Mouse (Mus musculus) spleen, adult 2 months (tissue): ENCODE data around the gene Igf2bp1. TPM values are rescaled to one million over a fixed set of nuclear protein-coding genes. Genes with fewer than 3 reads are reported as not detected.

ENCODE experiments used
- DNase-seq, 2 experiments: peaks; one replicate each; pipeline versions ENCODE4 v3.0.0 to v3.0.0-alpha.2; 2012 to 2021; ENCODE audit warnings: low spot score in 2 of 2, low read depth in 1 of 2
- H3K27ac ChIP-seq: fragments of 200-500 bp; 2 replicates; pipeline ENCODE4 v1.5.1; 2012; ENCODE audit warnings: low read length, inconsistent platforms; ENCODE audit not compliant: insufficient read depth
- H3K27me3 ChIP-seq: fragments of 200-500 bp; 2 replicates; pipeline ENCODE4 v1.6.1; 2012; ENCODE audit warnings: mild to moderate bottlenecking, moderate library complexity, low read length, inconsistent platforms; ENCODE audit not compliant: control insufficient read depth, insufficient read depth
- H3K36me3 ChIP-seq: fragments of 200-500 bp; 2 replicates; pipeline ENCODE4 v1.6.1; 2012; ENCODE audit warnings: mild to moderate bottlenecking, low read length, inconsistent platforms; ENCODE audit not compliant: control insufficient read depth, insufficient read depth
- H3K4me1 ChIP-seq: fragments of 200-500 bp; 2 replicates; pipeline ENCODE4 v1.6.1; 2011; ENCODE audit warnings: inconsistent platforms; ENCODE audit not compliant: control insufficient read depth, insufficient read depth, insufficient read length
- H3K4me3 ChIP-seq: fragments of 200-500 bp; 2 replicates; pipeline ENCODE4 v1.5.1; 2011; ENCODE audit warnings: mild to moderate bottlenecking, inconsistent platforms; ENCODE audit not compliant: insufficient read depth, insufficient read length; ENCODE audit errors: extremely low read depth
- CTCF ChIP-seq: fragments of 200-500 bp; IDR thresholded peaks from 2 replicates; pipeline ENCODE4 v1.5.1; 2011; ENCODE audit warnings: mild to moderate bottlenecking, inconsistent platforms; ENCODE audit not compliant: insufficient read depth, insufficient read length, insufficient replicate concordance; ENCODE audit errors: extremely low read depth
- POLR2A ChIP-seq: fragments of 200-500 bp; IDR thresholded peaks from 2 replicates; pipeline ENCODE4 v1.6.1; 2011; ENCODE audit warnings: low read depth, low read length, inconsistent platforms
- WGBS: fragments of 180-500 bp; shearing (Covaris S2); methylation state at CpG from one replicate; pipeline ENCODE4 v1.1.7; 2018; 5-methylcytosine and 5-hydroxymethylcytosine counted together
- polyA plus RNA-seq: library from polyadenylated mRNA; depleted of rRNA; stranded (reverse); fragments of >200 nt; gene quantifications from 2 replicates; pipeline ENCODE4 v1.2.3, GENCODE M21; 2012

The Igf2bp1 gene
- polyA plus RNA-seq, 1 experiment: not detected

DNA sequence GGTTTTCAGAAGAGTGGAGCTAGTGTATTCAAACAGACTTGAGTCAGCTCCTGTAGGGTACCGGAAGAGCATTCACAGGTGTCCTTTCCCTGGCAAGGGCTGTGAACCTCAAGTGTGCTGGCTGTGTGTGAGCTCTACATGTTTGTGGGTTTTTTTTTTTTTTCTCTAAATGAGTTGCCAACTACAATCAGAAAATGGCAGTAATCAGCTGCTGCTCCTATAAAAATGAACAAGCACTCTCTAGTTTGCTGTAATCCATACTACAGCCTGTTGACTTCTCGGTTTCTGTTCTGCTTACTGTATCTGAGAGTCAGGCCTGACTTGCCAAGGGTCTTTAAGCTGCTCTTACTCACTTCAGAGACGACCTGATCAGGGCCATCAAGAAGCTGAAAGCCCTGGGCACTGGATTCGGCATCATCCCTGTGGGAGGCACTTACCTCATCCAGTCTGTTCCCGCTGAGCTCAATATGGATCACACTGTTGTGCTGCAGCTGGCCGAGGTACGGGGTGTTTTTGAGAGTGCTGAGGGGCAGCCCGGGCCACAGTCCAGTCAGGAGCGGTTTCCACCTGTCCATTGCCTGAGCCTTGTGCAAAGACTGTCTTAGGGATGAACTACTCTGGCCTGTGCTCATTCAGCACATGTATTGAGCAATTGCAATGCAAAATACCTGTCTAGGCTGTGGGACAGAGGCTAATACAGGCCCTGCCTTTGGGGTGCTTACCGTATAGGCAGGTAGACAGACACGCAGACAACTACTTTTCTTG is 39.2 kb upstream of the Igf2bp1 start:
- H3K36me3 ChIP-seq: peaks cover 17% of the 10 kb centered on the region

DNA sequence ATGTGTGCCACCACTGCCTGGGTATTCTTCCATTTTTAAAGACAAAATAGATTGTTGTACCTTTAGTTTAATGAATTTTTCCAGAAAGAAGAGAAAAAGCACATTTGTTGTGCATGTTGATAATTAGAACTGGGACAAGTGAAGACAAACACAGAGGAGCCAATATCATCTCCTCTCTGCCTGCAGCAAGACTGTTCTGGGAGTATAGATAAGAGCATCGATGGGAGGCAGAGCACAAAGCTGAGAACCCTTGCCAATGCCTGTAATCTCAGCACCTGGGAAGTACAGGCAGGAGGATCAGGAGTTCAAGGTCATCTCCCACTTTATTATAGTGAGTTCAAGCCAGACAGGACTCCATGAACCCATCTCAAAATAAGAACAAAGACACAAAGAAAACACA is 32.8 kb upstream of the Igf2bp1 start:
- 83% methylated on average over 1 of the region's 1 CpGs for WGBS
- Histone ChIP-seq H3K4me1 (peaks cover 7% of the 10 kb centered on the region), H3K27me3 (no peaks in the 10 kb centered on the region), H3K36me3 (peaks cover 10% of the 10 kb centered on the region), H3K27ac (no peak overlapping the region), H3K4me3 (no peak overlapping the region)
- TF ChIP-seq POLR2A (no peak), CTCF (no peak)
- DNase-seq: no peak

More for the DNA sequence above, 39.2 kb upstream of the Igf2bp1 start:
- no peak for DNase-seq
- peaks cover 3% of the 10 kb centered on the region for H3K4me1 ChIP-seq
- no peak overlapping the region for H3K27ac ChIP-seq
- H3K27me3 ChIP-seq: no peaks in the 10 kb centered on the region
- no peak for TF ChIP-seq POLR2A
- TF ChIP-seq CTCF: no peak
- no peak overlapping the region for H3K4me3 ChIP-seq
- 90% methylated on average over 11 of the region's 11 CpGs for WGBS

DNA sequence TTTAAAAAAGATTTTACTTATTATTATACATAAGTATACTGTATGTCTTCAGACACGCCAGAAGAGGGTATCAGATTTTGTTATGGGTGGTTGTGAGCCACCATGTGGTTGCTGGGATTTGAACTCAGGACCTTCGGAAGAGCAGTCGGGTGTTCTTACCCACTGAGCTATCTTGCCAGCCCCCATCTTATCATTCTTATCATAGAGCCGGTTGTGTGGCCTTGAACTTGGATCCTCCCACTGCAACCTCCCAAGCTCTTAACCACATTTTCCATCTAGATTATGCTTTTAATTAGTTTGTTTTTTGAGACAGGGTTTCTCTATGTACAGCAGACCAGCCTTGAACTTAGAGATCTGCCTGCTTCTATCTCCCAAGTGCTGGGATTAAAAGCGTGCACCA is 31.8 kb upstream of the Igf2bp1 start:
- TF ChIP-seq CTCF: no peak
- no peak for TF ChIP-seq POLR2A
- no peak overlapping the region for H3K27ac ChIP-seq
- 87% methylated on average over 5 of the region's 5 CpGs for WGBS

DNA sequence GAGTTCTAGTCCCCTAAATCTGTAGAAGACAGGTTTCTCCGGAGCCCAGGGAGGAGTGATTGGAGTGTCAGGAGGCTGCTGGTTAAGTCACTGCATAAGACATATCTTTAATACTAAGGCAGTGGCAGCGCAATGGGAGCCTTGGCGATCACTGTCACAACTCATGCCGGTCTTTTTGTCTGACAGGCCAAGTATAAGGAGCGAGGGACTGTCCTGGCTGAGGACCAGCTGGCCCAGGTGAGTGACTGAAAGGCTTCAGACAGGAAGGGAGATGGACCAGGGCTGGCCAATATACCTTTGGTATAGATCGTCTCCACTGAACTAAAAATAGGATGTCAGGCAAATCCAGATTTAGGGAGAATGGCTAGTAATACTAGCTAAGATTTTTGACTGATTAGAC is 29.4 kb upstream of the Igf2bp1 start:
- TF ChIP-seq POLR2A (no peak), CTCF (no peak)
- no peak overlapping the region for H3K27ac ChIP-seq
- H3K4me1 ChIP-seq: peaks cover 7% of the 10 kb centered on the region
- H3K4me3 ChIP-seq: peak overlapping the region; percentile 68
- H3K36me3 ChIP-seq: peaks cover 6% of the 10 kb centered on the region; the same call in 1 of the 2 replicates
- no peak for DNase-seq
- no peaks in the 10 kb centered on the region for H3K27me3 ChIP-seq
- 8% methylated on average over 6 of the region's 6 CpGs for WGBS

More for the DNA sequence above, 31.8 kb upstream of the Igf2bp1 start:
- Histone ChIP-seq H3K27me3 (no peaks in the 10 kb centered on the region), H3K36me3 (peaks cover 9% of the 10 kb centered on the region), H3K4me1 (peaks cover 7% of the 10 kb centered on the region), H3K4me3 (no peak overlapping the region)
- DNase-seq: no peak

DNA sequence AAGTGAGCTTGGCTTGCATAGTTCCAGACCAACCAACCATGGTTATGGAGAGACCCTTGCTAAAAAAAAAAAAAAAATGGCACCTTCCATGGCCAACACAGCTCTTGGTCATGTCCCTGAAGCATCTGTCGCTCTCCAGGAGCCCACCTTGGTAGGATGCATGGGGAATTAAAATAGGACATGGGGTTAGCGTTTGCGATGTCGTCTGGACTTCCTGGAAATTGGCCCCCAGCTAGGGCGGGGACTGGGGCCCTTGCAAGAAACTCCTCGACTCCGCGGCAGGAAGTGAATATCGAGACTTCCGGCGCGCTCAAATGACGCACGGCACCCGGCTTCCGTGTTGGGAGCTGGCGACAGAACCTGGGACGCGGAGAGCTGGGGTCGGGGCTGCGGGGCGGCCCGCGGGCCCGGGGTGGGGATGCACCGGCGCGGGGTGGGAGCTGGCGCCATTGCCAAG is 28.9 kb upstream of the Igf2bp1 start, which contains the start of gene Snf8:
Snf8 (plus strand) TSS at position 290 of the 457 bp plus-strand sequence.
- under 1% methylated on average over 29 of the region's 29 CpGs for WGBS
- peak; percentile 85 to 94 for DNase-seq
- TF ChIP-seq POLR2A (no peak), CTCF (no peak)
- Histone ChIP-seq H3K4me3 (peak within 1 kb of the TSS; percentile 68), H3K4me1 (peaks cover 7% of the 10 kb centered on the region), H3K27ac (no peak within 1 kb of the TSS), H3K36me3 (peaks cover 6% of the 10 kb centered on the region; the same call in 1 of the 2 replicates), H3K27me3 (no peaks in the 10 kb centered on the region)

DNA sequence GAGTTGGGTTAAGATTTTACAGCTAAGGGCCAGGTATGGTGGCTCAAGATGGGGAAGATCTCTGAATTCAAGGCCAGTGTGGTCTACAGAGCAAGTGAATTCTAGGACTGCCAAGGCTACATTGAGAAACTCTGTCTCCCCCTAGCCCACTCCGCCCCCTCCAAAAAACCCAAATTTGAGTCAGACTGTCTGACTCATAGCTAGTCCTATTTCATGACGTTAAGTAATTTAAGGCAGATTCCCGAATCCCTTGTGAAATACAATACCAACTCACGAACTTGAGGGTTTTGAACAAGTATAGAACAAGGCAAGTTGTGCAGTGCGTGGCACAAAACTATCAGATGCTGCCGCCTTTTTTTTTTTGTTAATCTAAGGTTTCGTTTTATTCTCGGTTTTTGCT is 28.4 kb upstream of the Igf2bp1 start:
- WGBS: 55% methylated on average over 8 of the region's 8 CpGs
- Histone ChIP-seq H3K4me1 (peaks cover 7% of the 10 kb centered on the region), H3K27ac (no peak overlapping the region), H3K27me3 (no peaks in the 10 kb centered on the region), H3K36me3 (peaks cover 4% of the 10 kb centered on the region; the same call in 1 of the 2 replicates), H3K4me3 (peak overlapping the region; percentile 68; the same call in 1 of the 2 replicates)
- no peak for DNase-seq
- TF ChIP-seq POLR2A: no peak
- no peak for TF ChIP-seq CTCF

DNA sequence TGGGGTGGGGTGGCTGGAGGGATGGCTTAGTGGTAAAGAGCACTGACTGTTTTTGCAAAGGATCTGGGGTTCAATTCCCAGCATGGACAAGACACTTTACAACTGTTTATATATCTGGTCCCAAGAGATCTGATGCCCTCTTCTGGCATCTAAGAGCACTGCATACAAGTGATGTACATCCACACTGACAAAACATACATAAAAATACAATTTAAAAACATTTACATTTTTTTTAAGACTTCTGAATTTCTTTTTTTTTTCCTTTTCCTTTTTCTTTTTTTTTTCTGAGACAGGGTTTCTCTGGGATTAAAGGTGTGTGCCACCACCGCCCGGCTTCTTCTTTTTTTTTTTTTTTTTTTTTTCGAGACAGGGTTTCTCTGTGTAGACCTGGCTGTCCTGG is 27.5 kb upstream of the Igf2bp1 start:
- no peaks in the 10 kb centered on the region for H3K36me3 ChIP-seq
- H3K27me3 ChIP-seq: peaks cover 2% of the 10 kb centered on the region; the same call in 1 of the 2 replicates
- no peak overlapping the region for H3K4me3 ChIP-seq
- 100% methylated on average over 2 of the region's 3 CpGs for WGBS
- peaks cover 7% of the 10 kb centered on the region for H3K4me1 ChIP-seq
- no peak for DNase-seq
- H3K27ac ChIP-seq: no peak overlapping the region
- TF ChIP-seq POLR2A: no peak
- no peak for TF ChIP-seq CTCF
